Mouse (Mus musculus): Measurements from ENCODE around the gene Obp1b.
"Not testable (repeated sequence)": the region's sequence is repeated elsewhere in the genome, so short reads cannot be mapped to it uniquely, and the experiment has no call there.

Obp1b gene

GRCm38 (mm10) chrX:78186477-78186876 lies at the start of gene Obp1b:
Gene Obp1b, plus strand, starts transcription at chrX:78186777.
- not testable (repeated sequence) for DNase-seq

- not testable (repeated sequence) for DNase-seq
Observed at GRCm38 (mm10) chrX:78202220-78202619, 15.6 kb downstream of the Obp1b start.

GRCm38 (mm10) chrX:78202829-78203228 lies 16.3 kb downstream of the Obp1b start:
- no peak for DNase-seq
